ENCODE assay signal across 11 mouse cellular contexts in the genomic region with DNA sequence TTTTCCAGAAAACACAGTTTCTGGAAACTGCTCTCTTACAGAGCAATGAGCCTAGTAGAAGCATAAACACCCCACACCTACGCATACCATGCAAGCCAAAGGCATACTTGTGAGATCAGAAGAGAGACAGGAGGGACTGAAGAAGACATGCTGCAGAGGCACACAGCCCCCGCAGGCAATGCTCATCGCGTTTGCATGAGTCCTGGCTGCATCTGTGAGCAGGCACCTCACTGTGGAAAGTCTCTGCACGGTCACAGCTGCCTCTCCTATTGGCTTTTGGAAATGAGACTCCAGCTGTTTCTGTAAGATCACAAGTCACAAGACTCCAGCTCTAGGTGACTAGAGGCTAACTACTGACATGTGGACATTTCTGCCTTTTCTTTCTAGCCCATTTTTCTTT. TPM values are rescaled to one million over a fixed set of nuclear protein-coding genes. Genes with fewer than 3 reads are reported as not detected.
DNase-seq lines count a peak whose midpoint lies in the region; ATAC-seq lines count a peak whose summit lies in the region.
"Had no signal": no experiment of that assay in that cellular context is flagged by ENCODE, and none has a peak within 500 bp of the region (broad histone marks: within the 10 kb centered on the region; RNA-seq: fewer than 3 reads in every experiment).

No protein-coding gene starts in this region.

- peak; percentile 87 for DNase-seq in heart, adult 11 months
- no peak for DNase-seq in heart, postnatal 4 days
- peak; percentile 19 for DNase-seq in urinary bladder, postnatal 25 days (ENCODE audit: low spot score)
- no peak for DNase-seq in urinary bladder, postnatal 10 days (ENCODE audit: low spot score)
- DNase-seq in left cerebral cortex, postnatal 36 days (ENCODE audit: low spot score in 2 of 2): peak; percentile 37 to 49
- DNase-seq in spleen, adult 18-20 months: no peak
- DNase-seq in neural tube, embryonic 10.5 days (ENCODE audit: extremely low spot score, low spot score): no peak

- ATAC-seq in inflammation-experienced regulatory T-cells, adult 6 months: no peak

- intact Hi-C loops in left cerebral cortex, postnatal 36 days (cut with DNase I): no loop called here

RNA-seq across cellular contexts. Expression of gene Gm9844, which starts 11.9 kb away (rescaled TPM):
- 1 to 10 TPM in 1 of 2 experiments, not detected in 1; 2.5 TPM for total RNA-seq in heart, postnatal 4 days (2021)
- 1 to 10 TPM in 1 of 2 experiments, not detected in 1; 1.9 TPM for total RNA-seq in left cerebral cortex, postnatal 36 days (2021)
- 10 to 100 TPM; 14.1 to 61.2 (median 46.0) TPM for polyA plus RNA-seq in inflammation-experienced regulatory T-cells, adult 6 months (2017; shearing (Covaris generic))

RNA-seq across cellular contexts. Expression of gene Lypd4, which starts 19.6 kb away (rescaled TPM):
- not detected for total RNA-seq in heart, postnatal 4 days (2021)
- total RNA-seq in left cerebral cortex, postnatal 36 days (2021): not detected
- polyA plus RNA-seq in inflammation-experienced regulatory T-cells, adult 6 months (2017; shearing (Covaris generic)): not detected
- total RNA-seq: layer of hippocampus, postnatal 25 days had no signal
- polyA plus RNA-seq: embryonic facial prominence, embryonic 15.5 days; spleen, adult 2 months had no signal

RNA-seq across cellular contexts. Expression of gene Dmrtc2, which starts 19.7 kb away (rescaled TPM):
- not detected for total RNA-seq in heart, postnatal 4 days (2021)
- total RNA-seq in left cerebral cortex, postnatal 36 days (2021): not detected
- polyA plus RNA-seq in inflammation-experienced regulatory T-cells, adult 6 months (2017; shearing (Covaris generic)): not detected
- total RNA-seq: layer of hippocampus, postnatal 25 days had no signal
- polyA plus RNA-seq: spleen, adult 2 months had no signal

RNA-seq across cellular contexts. Expression of gene Rps19, which starts 34.0 kb away (rescaled TPM):
- total RNA-seq in heart, postnatal 4 days (2021): 100 to 1,000 TPM; 902 to 929 TPM
- total RNA-seq in left cerebral cortex, postnatal 36 days (2021): 100 to 1,000 TPM; 456 to 499 TPM
- over 10,000 TPM in 2 of 3 experiments, 1,000 to 10,000 TPM in 1; 7,402 to 12,964 (median 12,716) TPM for polyA plus RNA-seq in inflammation-experienced regulatory T-cells, adult 6 months (2017; shearing (Covaris generic))

RNA-seq across cellular contexts. Expression of gene Cd79a, which starts 47.0 kb away (rescaled TPM):
- total RNA-seq in heart, postnatal 4 days (2021): 1 to 10 TPM in 1 of 2 experiments, under 1 TPM in 1; 0.88 to 1.4 TPM
- total RNA-seq in left cerebral cortex, postnatal 36 days (2021): under 1 TPM; 0.49 to 0.54 TPM
- 10 to 100 TPM in 2 of 3 experiments, 1 to 10 TPM in 1; 2.2 to 13.5 (median 10.8) TPM for polyA plus RNA-seq in inflammation-experienced regulatory T-cells, adult 6 months (2017; shearing (Covaris generic))

Comparison
In these comparisons a context has a peak if more than half of its experiments do, and no peak if none do; other contexts are left out.
1. DNase-seq: peak in heart, adult 11 months (single experiment), urinary bladder, postnatal 25 days (single experiment) and left cerebral cortex, postnatal 36 days (2 of 2); none in heart, postnatal 4 days (single experiment), urinary bladder, postnatal 10 days (single experiment), spleen, adult 18-20 months (0 of 2) and neural tube, embryonic 10.5 days (single experiment).